13 mouse cellular contexts compared by ENCODE assay signal in genomic region chr12:17356853-17357252, GRCm38 (mm10). TPM values are rescaled to one million over a fixed set of nuclear protein-coding genes. Genes with fewer than 3 reads are reported as not detected.
DNase-seq lines count a peak whose midpoint lies in the region; ATAC-seq and TF ChIP-seq lines count a peak whose summit lies in the region.
"Had no signal": no experiment of that assay in that cellular context is flagged by ENCODE, and none has a peak within 500 bp of the region (broad histone marks: within the 10 kb centered on the region; RNA-seq: fewer than 3 reads in every experiment).

No protein-coding gene starts in this region.

- no peaks in the 10 kb centered on the region for H3K27me3 ChIP-seq in kidney, postnatal 0 days (ENCODE audit: insufficient read depth, low read length)
- H3K27me3 ChIP-seq: embryonic facial prominence, embryonic 15.5 days; heart, embryonic 13.5 days; limb, embryonic 13.5 days; megakaryocyte, embryonic 14.5 days; neural tube, embryonic 13.5 days had no signal

- H3K9me3 ChIP-seq in kidney, postnatal 0 days (replicated peaks; ENCODE audit: low read length) = no peaks in the 10 kb centered on the region
- H3K9me3 ChIP-seq: embryonic facial prominence, embryonic 15.5 days; heart, embryonic 13.5 days; limb, embryonic 13.5 days; megakaryocyte, embryonic 14.5 days; neural tube, embryonic 13.5 days had no signal

- no peak overlapping the region for H3K9ac ChIP-seq in kidney, postnatal 0 days (ENCODE audit: low read depth, low read length)
- H3K9ac ChIP-seq: embryonic facial prominence, embryonic 15.5 days; heart, embryonic 13.5 days; limb, embryonic 13.5 days; neural tube, embryonic 13.5 days had no signal

- H3K36me3 ChIP-seq in kidney, postnatal 0 days (ENCODE audit: insufficient read depth, low read length) = peaks cover 38% of the 10 kb centered on the region

- 84% methylated on average over 4 of the region's 4 CpGs for WGBS in kidney, postnatal 0 days

- DNase-seq in adrenal gland, postnatal 14 days = peak; percentile 22
- no peak for DNase-seq in adrenal gland, adult 18-20 months (ENCODE audit: low spot score in 2 of 2)
- DNase-seq in kidney, postnatal 0 days (ENCODE audit: low spot score) = peak; percentile 18
- no peak for DNase-seq in kidney, postnatal 14 days
- DNase-seq in 3T3-L1 (ENCODE audit: low read depth, low spot score) = peak; percentile 58
- DNase-seq in left cerebral cortex, adult 18-20 months (ENCODE audit: low spot score in 2 of 2) = no peak
- no peak for DNase-seq in testis, postnatal 10 days (ENCODE audit: low spot score)

- H3K4me2 ChIP-seq in kidney, postnatal 0 days (ENCODE audit: low read length) = no peak overlapping the region
- H3K4me2 ChIP-seq: embryonic facial prominence, embryonic 15.5 days; heart, embryonic 13.5 days; limb, embryonic 13.5 days; neural tube, embryonic 13.5 days had no signal

- no peak overlapping the region for H3K4me3 ChIP-seq in kidney, postnatal 0 days (replicated peaks; ENCODE audit: low read depth, low read length)
- H3K4me3 ChIP-seq: embryonic facial prominence, embryonic 15.5 days; heart, embryonic 13.5 days; limb, embryonic 13.5 days; megakaryocyte, embryonic 14.5 days; neural tube, embryonic 13.5 days had no signal

- ATAC-seq in kidney, postnatal 0 days (replicated peaks; ENCODE audit: low FRiP score, low read depth) = no peak
- 0 out of 2 replicates have a peak, but pooled peaks have one; percentile 50 for ATAC-seq in common myeloid progenitor, adult 5-6 weeks (replicated peaks; ENCODE audit: low read depth, poor library complexity, severe bottlenecking)

- TF ChIP-seq CTCF in kidney, postnatal 0 days (IDR thresholded peaks at IDR 0.05; ENCODE audit: low read depth) = peak; percentile 42; the same call in 1 of the 2 replicates

- no peaks in the 10 kb centered on the region for H3K4me1 ChIP-seq in kidney, postnatal 0 days (replicated peaks; ENCODE audit: insufficient read depth, low read length)
- H3K4me1 ChIP-seq: embryonic facial prominence, embryonic 15.5 days; heart, embryonic 13.5 days; limb, embryonic 13.5 days had no signal

- no peak overlapping the region for H3K27ac ChIP-seq in kidney, postnatal 0 days
- H3K27ac ChIP-seq: embryonic facial prominence, embryonic 15.5 days; heart, embryonic 13.5 days; limb, embryonic 13.5 days; neural tube, embryonic 13.5 days had no signal

RNA-seq across cellular contexts. Expression of gene Nol10, which starts 8.6 kb away (rescaled TPM):
- 15.2 and 16.9 TPM in 2 replicates for total RNA-seq in adrenal gland, postnatal 14 days (2021)
- 10 to 100 TPM; 16.7 to 17.8 TPM for total RNA-seq in adrenal gland, adult 18-20 months (2021)
- 15.0 and 16.8 TPM in 2 replicates for polyA plus RNA-seq in kidney, postnatal 0 days (2015; fragmentation: Nextera tagmentation; extraction: Ambion mirVana)
- total RNA-seq in common myeloid progenitor, adult 5-6 weeks (2017) = 20.1 and 23.1 TPM in 2 replicates
- total RNA-seq in left cerebral cortex, adult 18-20 months (2021) = 10 to 100 TPM; 20.8 to 21.3 TPM

RNA-seq across cellular contexts. Expression of gene Atp6v1c2, which starts 27.7 kb away (rescaled TPM):
- 1.6 and 3.6 TPM in 2 replicates for total RNA-seq in adrenal gland, postnatal 14 days (2021)
- total RNA-seq in adrenal gland, adult 18-20 months (2021) = 1 to 10 TPM; 1.4 to 2.1 TPM
- 19.2 and 19.9 TPM in 2 replicates for polyA plus RNA-seq in kidney, postnatal 0 days (2015; fragmentation: Nextera tagmentation; extraction: Ambion mirVana)
- not detected in 2 replicates for total RNA-seq in common myeloid progenitor, adult 5-6 weeks (2017)
- total RNA-seq in left cerebral cortex, adult 18-20 months (2021) = 1 to 10 TPM; 3.1 to 4.7 TPM

Comparison
In these comparisons a context has a peak if more than half of its experiments do, and no peak if none do; other contexts are left out.
1. DNase-seq: peak in adrenal gland, postnatal 14 days (single experiment), kidney, postnatal 0 days (single experiment) and 3T3-L1 (single experiment); none in adrenal gland, adult 18-20 months (0 of 2), kidney, postnatal 14 days (single experiment), left cerebral cortex, adult 18-20 months (0 of 2) and testis, postnatal 10 days (single experiment).